ENCODE assay signal across 37 mouse cellular contexts in genomic region chr2:69158907-69159306, GRCm38 (mm10). TPM values are rescaled to one million over a fixed set of nuclear protein-coding genes. Genes with fewer than 3 reads are reported as not detected.
"Had no signal": no experiment of that assay in that cellular context is flagged by ENCODE, and none has a peak within 500 bp of the region (broad histone marks: within the 10 kb centered on the region; RNA-seq: fewer than 3 reads in every experiment).

No protein-coding gene starts in this region.

- H3K9ac ChIP-seq: heart, embryonic 12.5 days; heart, embryonic 13.5 days; heart, embryonic 15.5 days; hindbrain, embryonic 12.5 days; hindbrain, embryonic 13.5 days; hindbrain, embryonic 14.5 days; hindbrain, embryonic 15.5 days; kidney, embryonic 15.5 days had no signal

- DNase-seq: heart, postnatal 10 days; heart, postnatal 14 days; heart, postnatal 36 days; heart, postnatal 4 days; kidney, adult 11 months; kidney, adult 18-20 months; kidney, adult 2 months; kidney, adult 8-10 months; kidney, adult 9 months; kidney, postnatal 10 days; kidney, postnatal 14 days; kidney, postnatal 25 days; kidney, postnatal 36 days; kidney, postnatal 4 days; layer of hippocampus, adult 9-11 months; layer of hippocampus, postnatal 36 days had no signal

- H3K36me3 ChIP-seq: heart, embryonic 10.5 days; heart, embryonic 12.5 days; heart, embryonic 13.5 days; heart, embryonic 15.5 days; hindbrain, embryonic 10.5 days; hindbrain, embryonic 12.5 days; hindbrain, embryonic 13.5 days; hindbrain, embryonic 15.5 days; kidney, embryonic 15.5 days had no signal

- H3K4me2 ChIP-seq: heart, embryonic 11.5 days; heart, embryonic 12.5 days; heart, embryonic 13.5 days; heart, embryonic 15.5 days; hindbrain, embryonic 12.5 days; hindbrain, embryonic 13.5 days; hindbrain, embryonic 14.5 days; hindbrain, embryonic 15.5 days; kidney, embryonic 15.5 days had no signal

- H3K9me3 ChIP-seq: heart, embryonic 10.5 days; heart, embryonic 12.5 days; heart, embryonic 13.5 days; heart, embryonic 15.5 days; hindbrain, embryonic 10.5 days; hindbrain, embryonic 12.5 days; hindbrain, embryonic 13.5 days; hindbrain, embryonic 15.5 days; kidney, embryonic 15.5 days had no signal

- ATAC-seq: hindbrain, embryonic 16.5 days; hindbrain, postnatal 0 days; inflammation-experienced regulatory T-cells, adult 6 months had no signal

- H3K27ac ChIP-seq: heart, embryonic 10.5 days; heart, embryonic 13.5 days; heart, embryonic 15.5 days; hindbrain, embryonic 10.5 days; hindbrain, embryonic 12.5 days; hindbrain, embryonic 13.5 days; hindbrain, embryonic 14.5 days; hindbrain, embryonic 15.5 days; hindbrain, postnatal 0 days; kidney, embryonic 15.5 days; kidney, postnatal 0 days; layer of hippocampus, adult 2 months; left cerebral cortex, adult 2 months had no signal

- H3K4me3 ChIP-seq: heart, embryonic 10.5 days; heart, embryonic 12.5 days; heart, embryonic 13.5 days; heart, embryonic 15.5 days; hindbrain, embryonic 10.5 days; hindbrain, embryonic 12.5 days; hindbrain, embryonic 13.5 days; hindbrain, embryonic 15.5 days; kidney, embryonic 15.5 days; layer of hippocampus, adult 2 months; left cerebral cortex, adult 2 months had no signal

- H3K4me1 ChIP-seq: hindbrain, embryonic 15.5 days had no signal

- H3K27me3 ChIP-seq: heart, embryonic 12.5 days; heart, embryonic 13.5 days; heart, embryonic 15.5 days; hindbrain, embryonic 12.5 days; hindbrain, embryonic 13.5 days; hindbrain, embryonic 15.5 days; kidney, embryonic 15.5 days had no signal

RNA-seq across cellular contexts. Expression of gene G6pc2, which starts 52.0 kb away (rescaled TPM):
- polyA plus RNA-seq: heart, embryonic 10.5 days; heart, embryonic 12.5 days; heart, embryonic 13.5 days; heart, embryonic 14.5 days; heart, embryonic 15.5 days; heart, embryonic 16.5 days; heart, postnatal 0 days; hindbrain, embryonic 10.5 days; inflammation-experienced regulatory T-cells, adult 6 months; large intestine, adult 2 months had no signal
